Mouse (Mus musculus): ENCODE results near the gene Rin1.

Rin1 gene

DNA sequence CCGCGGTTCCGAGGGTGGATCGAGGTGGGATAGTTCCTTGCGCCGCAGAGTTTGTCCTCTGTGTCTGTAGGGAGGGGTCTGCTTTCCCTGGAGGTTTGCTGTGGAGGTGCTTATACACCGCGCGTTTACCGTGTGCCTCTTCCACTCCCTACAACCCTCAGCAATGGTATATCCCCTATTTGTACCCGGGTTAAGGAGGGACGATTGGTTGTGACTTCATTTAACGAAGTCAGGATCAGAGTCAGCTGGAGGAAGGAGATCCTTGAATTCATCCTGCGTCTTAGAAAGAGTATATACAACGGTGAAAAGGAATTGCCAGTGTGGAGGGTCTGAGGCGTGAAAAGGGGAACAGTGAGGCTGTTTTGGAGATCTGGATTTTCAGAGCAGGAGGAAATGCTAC lies 8.7 kb upstream of the Rin1 start:
- DNase-seq (ENCODE audit: low spot score) = no peak

DNA sequence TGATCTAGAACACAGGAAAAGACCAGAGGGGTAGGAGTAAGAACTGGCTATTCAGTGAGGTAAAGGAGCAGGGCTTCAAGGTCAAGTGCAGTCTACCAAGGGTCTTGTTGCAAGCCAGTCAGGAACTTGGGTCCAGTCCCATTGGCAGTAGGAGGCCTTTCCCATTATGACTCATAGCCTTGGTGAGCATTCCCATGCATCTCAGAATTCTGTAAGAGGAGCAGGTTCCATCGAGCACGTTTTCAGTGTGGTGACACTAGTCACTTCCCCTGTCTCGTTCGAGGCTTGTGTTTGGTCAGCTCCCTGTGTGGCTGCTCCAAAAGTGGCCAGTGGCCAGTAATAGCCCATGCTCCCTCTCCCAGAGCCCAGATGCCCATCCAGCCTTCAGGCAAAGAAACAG lies 4.8 kb upstream of the Rin1 start:
- no peak for DNase-seq (ENCODE audit: low spot score)

DNA sequence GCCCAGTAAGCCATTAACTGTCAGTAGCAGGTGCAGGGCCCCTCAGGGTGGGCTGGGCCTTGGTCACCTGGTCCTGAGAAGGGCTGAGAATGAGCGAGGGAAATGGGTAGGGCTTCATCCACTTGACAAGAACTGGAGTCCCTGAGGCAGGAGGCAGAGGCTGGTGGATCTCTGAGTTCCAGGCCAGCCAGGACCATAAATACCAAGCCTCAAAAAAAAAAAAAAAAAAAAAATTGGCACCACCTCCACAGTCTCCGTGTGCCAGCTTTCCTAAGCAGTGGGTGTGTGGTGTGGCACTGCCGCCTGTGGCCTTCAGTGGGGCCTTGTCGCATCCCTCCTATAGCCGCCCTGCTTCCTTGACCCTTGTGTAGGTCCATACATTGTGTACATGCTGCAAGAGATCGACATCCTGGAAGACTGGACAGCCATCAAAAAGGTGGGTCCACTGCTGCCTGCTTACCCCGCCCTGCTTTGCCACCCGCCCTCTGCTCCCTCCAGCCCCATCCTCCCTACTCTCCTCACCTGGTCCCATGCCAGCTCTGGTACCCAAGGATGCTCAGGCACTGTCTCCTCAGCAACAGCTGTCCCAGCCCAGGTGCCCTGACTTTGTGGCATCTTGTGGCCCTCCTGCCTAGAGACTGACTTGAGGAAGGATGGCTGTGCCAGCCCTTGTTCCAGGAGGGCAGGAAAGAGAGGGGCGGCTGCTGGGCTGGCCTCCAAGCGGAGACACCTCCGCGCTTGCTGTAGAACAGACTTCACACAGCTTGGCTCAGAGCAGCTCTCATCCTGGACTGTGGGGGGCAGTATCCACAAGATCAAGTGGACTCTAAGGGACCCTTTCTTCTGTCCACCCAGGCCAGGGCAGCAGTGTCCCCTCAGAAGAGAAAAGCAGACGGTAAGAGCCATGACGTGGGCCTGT lies 1.9 kb upstream of the Rin1 start:
- no peak for DNase-seq (ENCODE audit: low spot score)

DNA sequence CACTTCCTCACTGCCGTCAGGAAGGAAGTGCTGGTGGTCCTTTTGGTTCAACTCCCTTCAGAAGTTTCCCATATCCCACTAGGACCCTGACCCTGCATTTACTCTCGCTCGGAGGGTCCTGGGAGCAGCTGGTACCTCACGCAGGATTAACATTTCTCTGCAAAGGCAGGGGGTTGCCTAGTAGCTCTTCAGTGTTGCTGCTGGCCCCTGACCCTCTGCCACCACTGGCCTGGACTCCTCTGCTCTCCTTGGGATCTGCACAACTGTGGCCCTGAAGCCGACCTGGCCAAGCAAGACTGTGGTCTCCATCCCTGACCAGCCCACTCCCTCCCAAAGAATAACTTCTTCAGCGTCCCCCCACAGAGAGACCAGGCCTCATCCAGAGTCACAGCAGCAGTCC lies 956 bp upstream of the Rin1 start:
- no peak for DNase-seq (ENCODE audit: low spot score)

DNA sequence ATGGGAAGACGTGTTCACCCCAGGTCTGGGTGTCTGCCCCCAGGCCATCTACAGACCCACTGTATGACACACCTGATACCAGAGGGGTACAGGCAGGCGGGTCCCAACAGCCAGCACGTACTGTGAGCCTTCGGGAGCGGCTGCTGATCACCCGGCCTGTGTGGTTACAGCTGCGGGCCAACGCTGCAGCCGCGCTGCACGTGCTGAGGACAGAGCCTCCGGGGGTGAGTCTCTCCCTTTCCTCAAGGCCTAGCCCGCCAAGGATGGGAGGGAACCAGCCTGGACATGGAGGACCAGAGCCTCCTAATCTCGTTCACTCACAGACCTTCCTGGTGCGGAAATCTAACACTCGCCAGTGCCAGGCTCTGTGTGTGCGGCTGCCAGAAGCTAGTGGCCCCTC lies 750 bp downstream of the Rin1 start:
- no peak for DNase-seq (ENCODE audit: low spot score)

DNA sequence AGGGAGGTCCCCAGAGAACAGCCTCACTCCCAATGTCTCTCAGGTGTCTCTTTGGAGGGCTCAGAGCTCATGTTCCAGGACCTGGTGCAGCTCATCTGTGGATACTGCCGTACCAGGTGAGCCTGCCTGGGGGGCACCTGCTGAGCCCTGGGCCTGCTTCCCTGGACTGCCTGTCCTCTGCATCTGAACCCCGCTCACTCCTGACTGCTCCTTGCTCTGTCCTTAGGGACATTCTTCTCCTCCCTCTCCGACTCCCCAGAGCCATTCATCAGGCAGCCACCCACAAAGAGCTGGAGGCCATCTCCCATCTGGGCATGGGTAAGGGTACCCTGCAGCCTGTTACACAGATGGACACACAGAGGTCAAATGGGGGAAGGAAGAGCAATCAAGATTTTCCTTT lies 1.2 kb downstream of the Rin1 start:
- no peak for DNase-seq (ENCODE audit: low spot score)

DNA sequence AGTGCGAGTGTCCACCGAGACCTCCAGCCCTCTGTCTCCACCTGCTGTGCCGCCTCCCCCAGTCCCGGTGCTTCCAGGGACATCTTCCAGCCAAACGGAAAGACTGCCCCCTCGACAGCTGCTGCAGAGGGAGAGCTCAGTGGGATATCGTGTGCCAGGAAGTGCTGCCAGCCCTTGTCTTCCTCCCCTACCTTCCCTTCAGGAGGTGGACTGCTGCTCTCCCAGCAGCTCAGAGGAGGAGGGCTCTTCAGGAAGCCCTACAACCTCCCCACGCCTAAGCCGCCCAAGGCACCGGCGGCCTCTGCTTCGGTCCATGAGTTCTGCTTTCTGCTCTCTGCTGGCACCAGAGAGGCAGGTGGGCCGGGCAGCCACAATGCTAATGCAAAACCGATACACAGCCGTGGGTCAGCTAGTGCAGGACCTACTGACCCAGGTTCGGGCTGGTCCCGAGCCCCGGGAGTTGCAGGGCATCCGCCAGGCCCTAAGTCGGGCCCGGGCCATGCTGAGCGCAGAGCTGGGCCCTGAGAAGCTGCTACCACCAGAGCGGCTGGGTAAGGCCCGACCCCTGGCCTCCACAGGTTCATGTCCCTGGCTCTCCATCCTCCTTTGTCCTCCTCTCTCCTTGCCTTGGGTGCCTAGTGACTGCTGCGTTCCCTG lies 2.0 kb downstream of the Rin1 start:
- no peak for DNase-seq (ENCODE audit: low spot score)

DNA sequence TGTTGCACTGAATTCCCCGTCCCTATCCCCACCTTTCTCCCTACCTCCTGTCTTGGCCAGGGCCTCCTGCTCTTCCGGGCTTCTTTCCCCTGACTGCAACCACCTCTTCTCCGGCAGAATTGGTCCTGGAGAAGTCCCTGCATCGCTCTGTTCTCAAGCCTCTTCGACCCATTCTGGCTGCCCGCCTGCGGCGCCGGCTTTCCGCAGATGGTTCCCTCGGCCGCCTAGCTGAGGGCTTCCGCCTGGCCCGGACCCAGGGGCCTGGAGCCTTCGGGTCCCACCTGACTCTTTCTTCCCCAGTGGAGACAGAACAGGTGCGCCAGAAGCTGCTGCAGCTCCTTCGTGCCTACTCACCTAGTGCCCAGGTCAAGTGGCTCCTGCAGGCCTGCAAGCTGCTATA lies 2.6 kb downstream of the Rin1 start:
- DNase-seq (ENCODE audit: low spot score) = no peak

DNA sequence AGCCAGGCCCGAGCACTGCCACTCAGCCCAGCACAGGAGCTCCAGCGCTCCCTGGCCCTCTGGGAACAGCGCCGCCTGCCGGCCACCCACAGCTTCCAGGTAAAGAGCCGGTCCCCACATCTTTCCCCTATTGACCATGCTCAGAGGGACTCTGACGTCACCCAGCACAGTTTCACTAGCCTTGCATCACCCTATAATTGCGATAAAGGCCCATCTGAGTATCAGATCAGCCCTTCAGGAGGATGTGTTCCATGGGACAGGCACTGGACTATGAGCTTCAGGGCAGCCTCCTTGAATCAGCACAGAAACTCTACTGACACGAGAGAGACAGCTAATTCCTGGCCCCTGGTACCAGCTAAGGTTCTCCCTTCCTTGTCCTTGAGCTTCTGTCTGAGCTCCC lies 3.6 kb downstream of the Rin1 start:
- no peak for DNase-seq (ENCODE audit: low spot score)

DNA sequence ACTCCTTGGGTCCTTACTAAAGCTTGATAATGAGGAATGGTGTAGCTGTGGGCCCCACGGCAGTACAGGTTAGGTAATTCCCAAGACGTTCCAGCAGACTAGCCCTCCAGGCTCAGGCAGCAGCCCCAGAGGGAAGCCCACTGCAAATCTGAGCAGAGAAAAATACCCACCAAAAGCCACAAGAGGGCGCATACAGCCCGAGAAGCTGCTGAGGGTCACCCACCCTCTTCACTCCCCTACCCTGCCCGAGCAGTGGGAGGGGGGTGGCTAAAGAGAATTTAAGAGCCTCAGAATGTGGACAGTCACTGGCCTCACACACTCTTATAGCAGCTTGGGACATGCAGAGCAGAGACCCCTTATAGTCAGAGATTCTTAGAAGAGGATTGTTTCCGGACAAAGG lies 6.0 kb downstream of the Rin1 start:
- no peak for DNase-seq (ENCODE audit: low spot score)

DNA sequence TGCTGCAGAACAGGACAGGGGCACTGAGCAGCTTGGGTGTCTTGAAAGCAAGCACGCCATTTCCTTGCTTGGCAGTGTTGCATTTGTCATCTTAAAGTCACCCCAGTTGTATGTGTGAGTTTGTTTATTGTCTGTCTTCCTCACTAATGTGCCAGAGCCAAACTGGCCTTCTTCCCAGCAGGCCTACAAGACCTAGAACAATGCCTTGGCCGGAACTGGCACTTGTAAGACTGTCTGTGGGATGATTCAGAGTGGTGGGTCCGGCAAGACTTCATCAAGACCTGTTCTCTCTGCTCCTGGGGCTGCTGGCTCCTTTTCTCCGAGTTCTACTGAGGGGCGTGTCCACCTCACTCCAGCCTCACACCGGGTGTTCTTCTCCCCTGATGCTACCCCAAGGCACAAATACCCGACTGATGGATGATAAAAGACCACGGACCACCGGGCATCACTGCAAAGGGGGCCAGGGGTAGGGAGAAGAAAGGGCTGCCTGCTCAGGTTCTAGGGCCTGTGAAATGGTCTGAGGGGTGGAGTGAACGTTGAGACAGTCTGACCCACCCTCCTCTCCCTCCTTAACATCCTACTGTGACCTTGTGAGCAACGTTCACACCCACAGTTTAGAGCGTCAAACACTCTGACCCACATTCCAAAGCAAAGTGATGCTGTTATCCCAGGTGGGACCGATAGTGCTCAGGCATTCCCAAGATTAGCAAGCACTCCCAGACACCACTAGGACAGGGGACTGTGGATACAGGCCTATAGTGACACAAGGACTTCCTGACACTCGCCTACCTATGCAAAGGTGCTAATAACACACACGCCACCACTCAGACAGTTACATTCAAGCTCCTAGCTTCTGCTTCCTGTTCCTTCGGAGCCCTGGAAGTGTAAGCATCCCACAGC lies 7.8 kb downstream of the Rin1 start:
- DNase-seq (ENCODE audit: low spot score) = no peak

DNA sequence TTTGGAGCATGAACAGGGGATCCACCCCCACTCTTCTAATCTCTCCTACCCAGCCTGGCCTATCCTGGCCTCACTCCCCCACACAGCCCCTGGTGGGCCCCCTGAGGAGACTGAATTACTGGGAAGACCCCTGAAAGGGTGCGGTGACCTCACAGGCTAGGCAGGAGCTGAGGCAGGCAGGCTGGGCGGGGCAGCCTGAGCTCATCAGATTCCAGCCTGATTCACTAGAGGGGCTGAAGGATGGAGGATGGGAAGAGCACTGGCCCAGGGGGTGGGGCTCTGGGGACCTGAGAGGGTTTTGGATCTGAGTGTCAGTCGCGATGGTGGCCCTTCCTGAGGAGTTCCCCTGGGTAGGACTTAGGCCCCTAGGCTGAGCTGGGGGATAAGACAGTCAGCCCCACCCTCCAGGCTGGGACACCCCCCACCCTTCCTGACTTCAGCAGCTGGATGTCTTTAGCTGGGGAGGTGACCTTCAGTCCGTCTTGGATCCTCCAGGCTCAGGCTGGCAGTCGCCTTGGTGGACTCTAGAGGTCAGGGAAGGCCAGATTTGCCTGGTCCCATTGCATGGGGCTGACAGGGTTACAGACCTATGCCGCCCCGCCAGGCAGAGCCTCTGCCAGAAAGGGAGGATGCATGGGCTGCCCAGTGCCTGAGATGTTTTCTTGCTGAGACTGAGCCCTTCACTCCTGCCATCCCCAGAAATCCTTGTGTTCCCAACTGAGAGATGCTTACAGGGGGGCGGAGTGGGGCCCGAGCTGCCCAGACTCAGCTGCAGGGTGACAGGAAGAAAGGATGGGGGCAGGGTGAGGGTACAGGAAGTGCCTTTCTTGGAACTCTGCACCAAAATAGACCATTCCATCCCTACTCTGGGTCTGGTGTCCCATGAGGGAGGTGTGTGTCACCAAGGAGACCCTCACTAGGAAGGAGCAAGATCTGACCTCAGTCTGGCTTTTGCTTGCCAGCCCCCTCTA lies 8.8 kb downstream of the Rin1 start:
- no peak for DNase-seq (ENCODE audit: low spot score)

DNA sequence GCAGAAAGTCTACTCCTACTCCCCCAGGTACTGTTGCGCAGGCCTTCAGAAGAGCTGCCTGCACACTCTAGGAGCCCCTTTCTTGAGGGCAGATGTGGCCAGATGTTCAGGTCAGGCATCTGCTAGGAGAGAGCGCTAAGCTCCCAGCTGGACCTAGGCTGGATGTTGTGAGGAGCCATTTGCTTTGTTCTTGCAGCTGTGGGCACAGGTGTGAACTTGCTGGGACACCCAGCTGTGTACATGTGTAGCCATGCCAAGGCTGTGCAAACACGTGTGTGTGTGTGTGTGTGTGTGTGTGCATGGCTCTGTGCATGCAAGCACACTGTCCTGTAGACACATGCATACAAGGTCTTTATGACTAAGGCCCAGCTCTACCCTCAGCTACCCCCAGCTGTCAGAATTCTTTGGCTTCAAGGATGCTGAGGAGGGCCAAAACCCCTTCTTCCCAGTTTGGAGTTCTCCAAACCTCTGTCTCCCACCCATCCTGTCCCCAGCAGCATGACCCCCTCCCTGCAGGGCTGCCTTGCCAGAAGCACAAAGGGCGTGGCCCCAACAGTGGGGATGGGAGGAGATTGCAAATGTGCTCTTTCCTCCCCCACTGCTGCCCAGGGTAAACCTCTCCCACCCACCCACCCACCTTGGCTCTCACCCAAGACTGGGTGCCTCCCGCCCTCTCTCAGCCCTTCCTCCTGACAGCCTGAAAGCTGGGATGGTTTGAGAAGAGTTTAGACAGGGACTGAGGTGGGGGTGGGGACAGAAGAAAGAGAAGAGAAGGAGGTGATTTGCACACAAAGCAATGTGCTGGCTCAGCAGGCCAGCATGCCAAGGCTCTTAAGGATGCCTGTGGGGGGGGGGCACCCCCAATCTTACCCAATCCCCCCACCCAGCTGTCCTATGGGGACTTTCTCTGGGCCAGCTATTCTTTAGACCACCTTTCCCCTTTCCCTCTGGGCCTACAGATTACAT lies 10.4 kb downstream of the Rin1 start:
- DNase-seq (ENCODE audit: low spot score) = no peak

DNA sequence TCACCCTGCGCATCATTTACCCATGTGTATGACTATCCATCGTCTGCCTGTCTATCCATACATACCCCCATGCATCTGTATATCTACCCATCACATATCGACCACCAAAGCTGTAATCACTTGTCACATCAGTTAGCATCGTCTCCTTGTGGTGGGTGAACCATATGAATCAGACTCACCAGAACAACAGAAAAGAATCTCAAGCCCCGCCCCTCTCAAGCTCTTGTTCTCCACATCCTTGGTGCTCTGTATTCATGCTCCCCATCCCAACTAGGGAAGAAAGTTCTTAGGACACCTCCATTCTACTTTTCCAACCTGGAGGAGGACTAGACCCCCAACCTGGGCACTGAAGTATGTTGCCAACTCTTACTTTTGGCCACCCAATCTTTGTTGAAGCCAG lies 11.8 kb downstream of the Rin1 start:
- DNase-seq (ENCODE audit: low spot score) = no peak

DNA sequence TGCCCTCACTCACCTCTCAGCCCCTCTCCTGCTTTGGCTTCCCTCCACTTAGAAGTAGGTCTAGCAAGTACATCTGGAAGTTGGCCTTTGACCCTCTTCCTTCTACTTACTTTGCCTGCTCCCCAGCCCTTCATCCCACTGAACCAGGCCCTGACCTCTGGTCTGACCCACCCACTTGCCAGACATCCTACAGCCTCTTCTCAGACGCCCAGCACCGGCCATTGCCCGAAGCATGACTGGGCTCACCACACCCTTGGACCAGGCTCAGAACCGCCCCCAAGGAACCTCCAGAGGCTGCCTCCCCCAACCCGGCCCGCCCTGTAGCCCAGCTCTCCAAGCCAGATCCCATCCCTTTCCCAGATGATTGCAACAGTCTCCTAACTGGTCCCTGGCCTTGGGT lies 12.2 kb downstream of the Rin1 start:
- no peak for DNase-seq (ENCODE audit: low spot score)

DNA sequence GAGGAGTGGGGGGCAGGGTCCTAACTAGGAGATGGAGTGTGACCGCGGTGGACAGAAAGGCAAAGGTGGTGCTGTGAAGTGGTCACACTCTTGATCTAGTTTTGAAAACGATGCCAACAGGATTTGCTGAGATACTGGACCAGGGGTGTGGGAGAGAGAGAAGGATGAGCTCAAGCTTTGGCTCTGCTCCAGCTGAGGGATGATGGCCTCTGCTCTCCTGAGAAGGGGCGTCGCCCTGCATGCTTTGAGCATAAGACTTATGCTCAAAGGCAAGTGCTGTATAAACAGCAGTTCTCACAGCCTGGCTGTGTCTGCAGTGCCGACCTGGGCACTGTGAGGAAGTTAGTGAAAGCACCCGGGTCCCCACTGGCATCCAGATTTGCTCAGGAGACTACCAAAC lies 14.8 kb downstream of the Rin1 start:
- no peak for DNase-seq (ENCODE audit: low spot score)

DNA sequence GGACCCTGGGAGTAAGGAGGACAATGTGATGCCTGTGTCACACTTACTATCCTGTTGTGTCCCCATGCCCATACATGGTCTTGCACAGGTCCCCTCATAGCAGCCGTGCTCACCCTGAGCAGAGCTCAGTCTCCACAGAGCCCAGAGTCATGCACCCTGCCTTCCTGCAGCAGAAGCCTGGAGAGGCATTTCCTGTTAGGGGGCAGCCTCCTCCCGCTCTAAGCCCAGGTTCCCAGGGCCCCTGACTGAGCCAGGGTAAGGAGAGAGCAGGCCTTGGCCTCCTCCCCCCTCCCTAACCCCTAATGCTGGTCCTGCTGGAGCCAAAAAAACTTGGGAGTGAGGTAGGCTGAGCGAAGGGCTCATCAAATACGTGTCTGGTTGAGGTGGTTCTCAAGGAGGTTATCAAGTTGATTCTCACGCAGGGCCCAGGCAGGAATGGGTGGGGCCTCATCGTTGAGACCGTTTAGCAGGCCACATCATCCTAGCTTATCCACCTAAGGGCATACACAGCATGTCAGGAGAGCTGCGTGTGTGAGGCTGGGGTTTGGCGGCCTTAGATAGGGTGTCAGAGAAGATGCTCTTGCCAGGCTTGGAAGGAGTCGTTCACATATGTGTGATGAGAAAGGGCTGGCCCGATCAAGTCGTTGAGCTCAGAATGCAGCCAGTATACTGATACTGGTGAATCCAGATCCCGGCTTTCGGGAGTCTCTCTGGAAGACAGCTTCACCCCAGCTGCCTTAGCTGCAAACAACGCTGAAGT lies 16.9 kb downstream of the Rin1 start:
- no peak for DNase-seq (ENCODE audit: low spot score)

DNA sequence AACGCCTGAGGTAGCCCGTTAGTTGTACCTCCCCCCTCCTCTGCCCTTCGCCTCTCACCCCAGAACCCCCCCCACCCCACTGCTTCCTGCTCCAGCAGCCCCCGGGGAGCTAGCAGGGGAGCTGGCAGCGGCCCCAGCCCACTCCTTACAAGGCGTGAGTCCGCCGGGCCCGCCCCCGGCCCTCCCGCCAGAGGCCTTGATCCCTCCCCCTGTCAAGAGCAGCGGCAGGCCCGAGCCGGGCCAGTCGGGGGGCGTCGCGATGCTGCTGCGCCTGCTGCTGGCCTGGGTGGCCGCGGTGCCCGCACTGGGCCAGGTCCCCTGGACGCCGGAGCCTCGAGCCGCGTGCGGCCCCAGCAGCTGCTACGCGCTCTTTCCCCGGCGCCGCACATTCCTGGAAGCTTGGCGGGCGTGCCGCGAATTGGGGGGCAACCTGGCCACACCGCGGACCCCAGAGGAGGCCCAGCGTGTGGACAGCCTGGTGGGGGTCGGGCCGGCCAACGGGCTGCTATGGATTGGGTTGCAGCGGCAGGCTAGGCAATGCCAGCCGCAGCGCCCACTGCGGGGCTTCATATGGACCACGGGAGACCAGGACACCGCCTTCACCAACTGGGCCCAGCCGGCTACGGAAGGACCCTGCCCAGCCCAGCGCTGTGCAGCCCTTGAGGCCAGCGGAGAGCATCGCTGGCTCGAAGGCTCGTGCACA lies 17.7 kb downstream of the Rin1 start, which contains the start of gene Cd248:
TSS of gene Cd248 (plus strand) at position 212 of the 703 bp plus-strand sequence.
- DNase-seq (ENCODE audit: low spot score) = no peak
